Mouse (Mus musculus) lung, embryonic 16.5 days (tissue): ENCODE results near the gene Fez1. TPM values are rescaled to one million over a fixed set of nuclear protein-coding genes. Genes with fewer than 3 reads are reported as not detected.

Experiments used
- ATAC-seq: fragments of 200-750 bp; cut with Nextera tagmentation; 2 replicates; pipeline ENCODE4 v1.8.0; 2017; ENCODE audit warnings: low read depth, mild to moderate bottlenecking, moderate library complexity
- H3K27ac ChIP-seq: fragments of 300-500 bp; sonication (generic); 2 replicates; pipeline ENCODE4 v1.5.1; 2014; ENCODE audit warnings: mild to moderate bottlenecking, control low read depth, low read length
- H3K27me3 ChIP-seq: fragments of 300-500 bp; sonication (generic); 2 replicates; pipeline ENCODE4 v1.6.1; 2014; ENCODE audit warnings: low read depth, low read length, mixed read lengths; ENCODE audit not compliant: control insufficient read depth, insufficient read depth
- H3K36me3 ChIP-seq: fragments of 300-500 bp; sonication (generic); 2 replicates; pipeline ENCODE4 v1.6.1; 2014; ENCODE audit warnings: low read length; ENCODE audit not compliant: control insufficient read depth, insufficient read depth
- H3K4me1 ChIP-seq: fragments of 300-500 bp; sonication (generic); replicated peaks from 2 replicates; pipeline ENCODE4 v1.6.1; 2014; ENCODE audit warnings: low read length, mixed read lengths; ENCODE audit not compliant: control insufficient read depth, insufficient read depth
- H3K4me2 ChIP-seq: fragments of 300-500 bp; sonication (generic); 2 replicates; pipeline ENCODE4 v1.6.1; 2014; ENCODE audit warnings: low read depth, low read length, control low read depth
- H3K4me3 ChIP-seq: fragments of 300-500 bp; sonication (generic); 2 replicates; pipeline ENCODE4 v1.5.1; 2014; ENCODE audit warnings: mild to moderate bottlenecking, low read length, control low read depth
- H3K9ac ChIP-seq: fragments of 300-500 bp; sonication (generic); 2 replicates; pipeline ENCODE4 v1.6.1; 2014; ENCODE audit warnings: low read length, control low read depth
- H3K9me3 ChIP-seq: fragments of 300-500 bp; sonication (generic); 2 replicates; pipeline ENCODE4 v1.6.1; 2016; ENCODE audit warnings: low read length; ENCODE audit not compliant: control insufficient read depth
- WGBS: fragments of 180-500 bp; shearing (Covaris S2); extraction: QIAGEN DNeasy Blood & Tissue Kit; methylation state at CpG from one replicate; pipeline ENCODE4 v1.1.7; 2014; 5-methylcytosine and 5-hydroxymethylcytosine counted together
- polyA plus RNA-seq: library from polyadenylated mRNA; unstranded; fragments of >200 nt; fragmentation: Nextera tagmentation; extraction: Ambion mirVana; gene quantifications from 2 replicates; pipeline ENCODE4 v1.2.1, GENCODE M21; 2015

Fez1 gene
- polyA plus RNA-seq, 1 experiment from 2014 or later = 3.5 TPM

- H3K4me1 ChIP-seq = no peaks in the 10 kb centered on the region
- H3K36me3 ChIP-seq = no peaks in the 10 kb centered on the region
- no peak overlapping the region for H3K9ac ChIP-seq
- H3K27ac ChIP-seq = no peak overlapping the region
- H3K4me3 ChIP-seq = no peak overlapping the region
- no peak overlapping the region for H3K4me2 ChIP-seq
- ATAC-seq = no peak
- 42% methylated on average over 8 of the region's 8 CpGs for WGBS
- H3K27me3 ChIP-seq = no peaks in the 10 kb centered on the region
- no peaks in the 10 kb centered on the region for H3K9me3 ChIP-seq
These were observed 35.9 kb downstream of the Fez1 start for GRCm38 (mm10) chr9:36857476-36858117.

GRCm38 (mm10) chr9:36858677-36859076 is 37.0 kb downstream of the Fez1 start:
- H3K9me3 ChIP-seq = no peaks in the 10 kb centered on the region
- no peak overlapping the region for H3K9ac ChIP-seq
- H3K36me3 ChIP-seq = no peaks in the 10 kb centered on the region
- H3K4me2 ChIP-seq = no peak overlapping the region
- no peaks in the 10 kb centered on the region for H3K4me1 ChIP-seq
- no peak overlapping the region for H3K4me3 ChIP-seq
- no peak for ATAC-seq
- H3K27ac ChIP-seq = no peak overlapping the region
- no peaks in the 10 kb centered on the region for H3K27me3 ChIP-seq
- WGBS = 37% methylated on average over 4 of the region's 4 CpGs

- H3K9ac ChIP-seq = no peak overlapping the region
- H3K27me3 ChIP-seq = no peaks in the 10 kb centered on the region
- H3K27ac ChIP-seq = no peak overlapping the region
- no peaks in the 10 kb centered on the region for H3K36me3 ChIP-seq
- no peak overlapping the region for H3K4me3 ChIP-seq
- 60% methylated on average over 2 of the region's 2 CpGs for WGBS
- no peaks in the 10 kb centered on the region for H3K9me3 ChIP-seq
- no peak for ATAC-seq
- H3K4me1 ChIP-seq = no peaks in the 10 kb centered on the region
- no peak overlapping the region for H3K4me2 ChIP-seq
These were observed 40.9 kb downstream of the Fez1 start for GRCm38 (mm10) chr9:36862576-36862975.

- Histone ChIP-seq H3K4me1 (no peaks in the 10 kb centered on the region), H3K36me3 (no peaks in the 10 kb centered on the region), H3K27me3 (no peaks in the 10 kb centered on the region), H3K4me2 (no peak overlapping the region), H3K9ac (no peak overlapping the region), H3K27ac (no peak overlapping the region), H3K9me3 (no peaks in the 10 kb centered on the region), H3K4me3 (no peak overlapping the region)
- WGBS = 31% methylated on average over 3 of the region's 3 CpGs
- ATAC-seq = no peak
These were observed 42.0 kb downstream of the Fez1 start for GRCm38 (mm10) chr9:36863694-36864093.

- no peak overlapping the region for H3K4me2 ChIP-seq
- no peaks in the 10 kb centered on the region for H3K4me1 ChIP-seq
- no peak overlapping the region for H3K4me3 ChIP-seq
- H3K27ac ChIP-seq = no peak overlapping the region
- no peaks in the 10 kb centered on the region for H3K9me3 ChIP-seq
- no peak for ATAC-seq
- H3K27me3 ChIP-seq = no peaks in the 10 kb centered on the region
- H3K9ac ChIP-seq = no peak overlapping the region
- 46% methylated on average over 4 of the region's 4 CpGs for WGBS
- H3K36me3 ChIP-seq = no peaks in the 10 kb centered on the region
These were observed 43.5 kb downstream of the Fez1 start for GRCm38 (mm10) chr9:36864862-36865813.

- Histone ChIP-seq H3K27ac (no peak overlapping the region), H3K9me3 (no peaks in the 10 kb centered on the region), H3K4me3 (no peak overlapping the region), H3K4me2 (no peak overlapping the region), H3K9ac (no peak overlapping the region), H3K36me3 (no peaks in the 10 kb centered on the region), H3K4me1 (no peaks in the 10 kb centered on the region), H3K27me3 (no peaks in the 10 kb centered on the region)
- WGBS = 87% methylated on average over 6 of the region's 6 CpGs
- ATAC-seq = no peak
These were observed 47.0 kb downstream of the Fez1 start for GRCm38 (mm10) chr9:36868662-36869061.

- H3K4me3 ChIP-seq = no peak overlapping the region
- H3K27me3 ChIP-seq = no peaks in the 10 kb centered on the region
- ATAC-seq = no peak
- H3K4me1 ChIP-seq = no peaks in the 10 kb centered on the region
- 20% methylated on average over 1 of the region's 1 CpGs for WGBS
- H3K4me2 ChIP-seq = no peak overlapping the region
- H3K36me3 ChIP-seq = no peaks in the 10 kb centered on the region
- H3K9ac ChIP-seq = no peak overlapping the region
- no peaks in the 10 kb centered on the region for H3K9me3 ChIP-seq
- H3K27ac ChIP-seq = no peak overlapping the region
These were observed 48.6 kb downstream of the Fez1 start for GRCm38 (mm10) chr9:36870263-36870662.

GRCm38 (mm10) chr9:36873796-36874195 is 52.1 kb downstream of the Fez1 start:
- Histone ChIP-seq H3K36me3 (no peaks in the 10 kb centered on the region), H3K27me3 (no peaks in the 10 kb centered on the region), H3K4me1 (no peaks in the 10 kb centered on the region), H3K27ac (no peak overlapping the region), H3K9me3 (no peaks in the 10 kb centered on the region), H3K4me3 (no peak overlapping the region), H3K9ac (no peak overlapping the region), H3K4me2 (no peak overlapping the region)
- no peak for ATAC-seq
- WGBS = 65% methylated on average over 2 of the region's 2 CpGs

GRCm38 (mm10) chr9:36876313-36876712 is 54.6 kb downstream of the Fez1 start:
- Histone ChIP-seq H3K9me3 (no peaks in the 10 kb centered on the region), H3K9ac (no peak overlapping the region), H3K27me3 (no peaks in the 10 kb centered on the region), H3K36me3 (no peaks in the 10 kb centered on the region), H3K4me1 (no peaks in the 10 kb centered on the region), H3K4me2 (no peak overlapping the region), H3K4me3 (no peak overlapping the region), H3K27ac (no peak overlapping the region)
- no peak for ATAC-seq
- WGBS = 81% methylated on average over 5 of the region's 5 CpGs
